Mouse (Mus musculus) mouse trophoblast stem cell (cell line): ENCODE data around the gene 2310009B15Rik.

Experiments used
- in situ Hi-C, 2 experiments: fragments of 300-500 bp; cut with MseI, MboI; formaldehyde crosslinking; loops; 2 replicates in 1 of 2; 3 replicates in 1 of 2; pipeline ENCODE4 v1.15.1; 2025

2310009B15Rik gene

GRCm38 (mm10) chr1:138843361-138844091, 13.1 kb downstream of the 2310009B15Rik start:
- in situ Hi-C loops: loop anchor here in 1 of 2 experiments (25.0 kb wide), 1 partner anchor 419 kb away; no protein-coding TSS in a partner anchor

GRCm38 (mm10) chr1:138842756-138843155, 13.9 kb downstream of the 2310009B15Rik start:
- in situ Hi-C loops: loop anchor here in 1 of 2 experiments (25.0 kb wide), 1 partner anchor 420 kb away; no protein-coding TSS in a partner anchor

- in situ Hi-C loops: loop anchor here in 1 of 2 experiments (25.0 kb wide), 1 partner anchor 420 kb away; no protein-coding TSS in a partner anchor
Observed at GRCm38 (mm10) chr1:138842315-138842714, 14.3 kb downstream of the 2310009B15Rik start.

- in situ Hi-C loops: loop anchor here in 1 of 2 experiments (25.0 kb wide), 1 partner anchor 421 kb away; no protein-coding TSS in a partner anchor
Observed at GRCm38 (mm10) chr1:138841306-138842095, 15.2 kb downstream of the 2310009B15Rik start.

- in situ Hi-C loops: loop anchor here in 1 of 2 experiments (25.0 kb wide), 1 partner anchor 422 kb away; no protein-coding TSS in a partner anchor
Observed at GRCm38 (mm10) chr1:138840440-138841305, 16.0 kb downstream of the 2310009B15Rik start.

- in situ Hi-C loops: loop anchor here in 1 of 2 experiments (10.0 to 25.0 kb wide), 2 partner anchors 325 to 422 kb away; no protein-coding TSS in a partner anchor
Observed at GRCm38 (mm10) chr1:138839809-138840430, 16.7 kb downstream of the 2310009B15Rik start.

- in situ Hi-C loops: loop anchor here in 1 of 2 experiments (10.0 to 25.0 kb wide), 2 partner anchors 326 to 423 kb away; no protein-coding TSS in a partner anchor
Observed at GRCm38 (mm10) chr1:138839291-138839690, 17.4 kb downstream of the 2310009B15Rik start.

- in situ Hi-C loops: loop anchor here in 1 of 2 experiments (10.0 to 25.0 kb wide), 2 partner anchors 327 to 424 kb away; no protein-coding TSS in a partner anchor
Observed at GRCm38 (mm10) chr1:138837786-138838743, 18.6 kb downstream of the 2310009B15Rik start.

- in situ Hi-C loops: loop anchor here in 1 of 2 experiments (10.0 to 25.0 kb wide), 2 partner anchors 329 to 427 kb away; no protein-coding TSS in a partner anchor
Observed at GRCm38 (mm10) chr1:138835355-138835900, 21.2 kb downstream of the 2310009B15Rik start.

- in situ Hi-C loops: loop anchor here in 1 of 2 experiments (10.0 to 25.0 kb wide), 2 partner anchors 333 to 431 kb away; no protein-coding TSS in a partner anchor
Observed at GRCm38 (mm10) chr1:138831309-138831708, 25.3 kb downstream of the 2310009B15Rik start.

- in situ Hi-C loops: loop anchor here (5.0 to 25.0 kb wide), 2 partner anchors 335 to 435 kb away; no protein-coding TSS in a partner anchor
Observed at GRCm38 (mm10) chr1:138826841-138827240, 29.8 kb downstream of the 2310009B15Rik start.

- in situ Hi-C loops: no loop called here
Observed at GRCm38 (mm10) chr1:138822985-138823322, 33.7 kb downstream of the 2310009B15Rik start.

GRCm38 (mm10) chr1:138822255-138822984, 34.2 kb downstream of the 2310009B15Rik start:
- in situ Hi-C loops: no loop called here
